Mouse (Mus musculus): ENCODE measurements around the gene Elof1. TPM values are rescaled to one million over a fixed set of nuclear protein-coding genes. Genes with fewer than 3 reads are reported as not detected.

Gene Elof1
- total and polyA plus RNA-seq, 3 experiments = 66.7 to 98.4 (median 88.3) TPM

DNA sequence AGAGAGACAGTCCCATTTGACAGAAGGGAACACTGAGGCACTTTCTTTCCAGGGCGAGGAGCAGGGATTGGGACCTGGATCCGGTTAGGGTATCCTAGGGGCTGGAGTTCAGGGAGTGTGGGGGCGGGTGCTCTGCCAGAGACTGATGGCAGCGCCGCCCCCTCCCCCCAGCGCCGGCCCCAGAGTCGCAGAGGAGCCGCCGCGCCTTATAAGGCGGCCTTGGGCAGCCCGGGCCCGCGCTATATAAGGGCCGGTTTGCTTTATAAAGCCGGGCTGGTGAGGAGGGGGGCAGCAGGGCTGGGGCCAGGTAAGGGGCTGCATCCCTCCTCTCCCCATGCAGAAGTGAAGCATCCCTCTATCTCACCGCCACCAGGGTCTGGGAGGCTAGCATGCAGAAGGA, 17.1 kb downstream of the Elof1 start:
- Histone ChIP-seq H3K27me3 (ENCODE audit: insufficient read depth, low read length) (peaks cover 41% of the 10 kb centered on the region), H3K4me1 (ENCODE audit: insufficient read depth, low read depth, low read length) (peaks cover 22% of the 10 kb centered on the region), H3K4me3 (ENCODE audit: low read depth, low read length) (no peak overlapping the region), H3K9me3 (replicated peaks) (no peaks in the 10 kb centered on the region), H3K36me3 (replicated peaks) (no peaks in the 10 kb centered on the region)
- TF ChIP-seq TAL1 (conservative IDR thresholded peaks at IDR 0.05; ENCODE audit: low read depth, low read length) = no peak
- TF ChIP-seq CTCF (IDR thresholded peaks at IDR 0.05; ENCODE audit: low read depth, low read length) = no peak
- TF ChIP-seq GATA1 (IDR thresholded peaks at IDR 0.05; ENCODE audit: borderline replicate concordance, low read length) = no peak
- no peak for TF ChIP-seq POLR2AphosphoS5 (IDR thresholded peaks at IDR 0.05; ENCODE audit: insufficient replicate concordance, low read depth, low read length)
- TF ChIP-seq GATA2 (IDR thresholded peaks at IDR 0.05; ENCODE audit: borderline replicate concordance, low read depth, low read length) = no peak
- no peak for DNase-seq (ENCODE audit: low spot score)
- ATAC-seq (ENCODE audit: extremely low read depth, insufficient number of reproducible peaks, low FRiP score, poor library complexity, severe bottlenecking) = no peak

DNA sequence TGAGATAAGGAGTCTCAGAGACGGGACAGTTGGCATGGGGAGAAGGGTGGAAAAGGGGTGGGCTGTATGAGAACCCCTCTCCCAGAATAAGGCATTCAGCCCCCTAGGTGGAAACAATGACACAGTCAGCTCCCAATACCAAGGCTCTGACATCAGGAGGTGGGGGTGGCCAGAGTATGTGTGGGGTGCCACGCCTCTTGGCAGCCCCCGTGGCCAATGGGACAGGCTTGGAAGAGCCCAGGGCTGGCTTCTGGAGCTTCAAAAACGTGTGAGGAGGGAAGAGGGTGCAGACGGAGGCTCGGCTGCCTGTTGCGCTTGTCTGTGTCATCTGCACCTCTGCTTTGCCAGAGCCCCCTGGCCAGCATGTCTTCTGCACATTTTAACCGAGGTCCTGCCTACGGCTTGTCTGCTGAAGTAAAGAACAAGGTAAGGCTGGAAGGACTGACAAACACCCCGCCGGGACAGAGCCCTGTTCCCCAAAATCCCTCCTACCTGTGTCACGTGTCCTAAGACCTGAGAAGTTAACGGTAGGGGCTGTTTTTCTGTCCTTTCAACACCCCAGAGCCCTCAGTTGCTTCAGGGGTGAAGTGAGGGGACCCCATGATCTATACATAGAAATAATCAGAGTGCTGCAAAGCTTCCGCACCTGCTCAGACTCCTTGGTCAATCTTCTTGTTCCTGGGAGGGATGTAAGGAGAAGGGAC, 17.8 kb downstream of the Elof1 start, which contains the start of gene Cnn1:
TSS of gene Cnn1 (plus strand) at position 224 of the 704 bp plus-strand sequence.
- DNase-seq (ENCODE audit: low spot score) (no peak), ATAC-seq (ENCODE audit: extremely low read depth, insufficient number of reproducible peaks, low FRiP score, poor library complexity, severe bottlenecking) (no peak)
- no peaks in the 10 kb centered on the region for H3K36me3 ChIP-seq (replicated peaks)
- no peak for TF ChIP-seq GATA2 (IDR thresholded peaks at IDR 0.05; ENCODE audit: borderline replicate concordance, low read depth, low read length)
- no peak for TF ChIP-seq TAL1 (conservative IDR thresholded peaks at IDR 0.05; ENCODE audit: low read depth, low read length)
- no peak for TF ChIP-seq CTCF (IDR thresholded peaks at IDR 0.05; ENCODE audit: low read depth, low read length)
- no peak for TF ChIP-seq GATA1 (IDR thresholded peaks at IDR 0.05; ENCODE audit: borderline replicate concordance, low read length)
- TF ChIP-seq POLR2AphosphoS5 (IDR thresholded peaks at IDR 0.05; ENCODE audit: insufficient replicate concordance, low read depth, low read length) = no peak
- H3K9me3 ChIP-seq (replicated peaks) = no peaks in the 10 kb centered on the region
- peaks cover 22% of the 10 kb centered on the region for H3K4me1 ChIP-seq (ENCODE audit: insufficient read depth, low read depth, low read length)
- H3K4me3 ChIP-seq (ENCODE audit: low read depth, low read length) = no peak within 1 kb of the TSS
- peaks cover 37% of the 10 kb centered on the region for H3K27me3 ChIP-seq (ENCODE audit: insufficient read depth, low read length)

DNA sequence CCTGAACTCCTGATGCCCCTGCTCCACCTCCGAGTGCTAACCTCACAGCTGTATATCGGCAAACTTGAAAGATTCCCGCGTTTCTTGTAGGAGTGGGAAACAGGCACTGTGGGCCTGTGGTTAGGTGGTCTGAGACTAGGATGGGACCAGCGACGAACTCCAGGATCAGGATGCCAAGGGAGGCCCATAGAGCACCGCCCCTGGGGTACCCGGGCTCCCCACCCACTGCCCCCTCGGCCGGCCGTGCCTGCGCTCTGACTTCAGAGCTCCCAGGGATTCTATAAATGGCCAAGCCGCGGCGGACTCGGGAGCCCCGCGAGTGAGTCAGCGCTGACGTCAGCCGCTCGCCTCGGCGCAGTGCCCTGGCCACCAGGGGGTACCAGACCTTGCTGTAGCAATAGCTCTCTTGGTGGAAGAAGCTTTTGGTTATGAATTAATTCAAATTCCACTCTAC, 21.1 kb downstream of the Elof1 start:
- H3K4me3 ChIP-seq (ENCODE audit: low read depth, low read length) = peak overlapping the region; percentile 65; the same call in 1 of the 2 replicates
- DNase-seq (ENCODE audit: low spot score) = peak; percentile 76
- H3K36me3 ChIP-seq (replicated peaks) = no peaks in the 10 kb centered on the region
- H3K9me3 ChIP-seq (replicated peaks) = no peaks in the 10 kb centered on the region
- H3K27me3 ChIP-seq (ENCODE audit: insufficient read depth, low read length) = peaks cover 33% of the 10 kb centered on the region
- TF ChIP-seq CTCF (IDR thresholded peaks at IDR 0.05; ENCODE audit: low read depth, low read length) (0 out of 2 replicates have a peak, but pooled peaks have one; percentile 20), GATA1 (IDR thresholded peaks at IDR 0.05; ENCODE audit: borderline replicate concordance, low read length) (no peak)
- H3K4me1 ChIP-seq (ENCODE audit: insufficient read depth, low read depth, low read length) = peaks cover 26% of the 10 kb centered on the region
- ATAC-seq (ENCODE audit: extremely low read depth, insufficient number of reproducible peaks, low FRiP score, poor library complexity, severe bottlenecking) = no peak

DNA sequence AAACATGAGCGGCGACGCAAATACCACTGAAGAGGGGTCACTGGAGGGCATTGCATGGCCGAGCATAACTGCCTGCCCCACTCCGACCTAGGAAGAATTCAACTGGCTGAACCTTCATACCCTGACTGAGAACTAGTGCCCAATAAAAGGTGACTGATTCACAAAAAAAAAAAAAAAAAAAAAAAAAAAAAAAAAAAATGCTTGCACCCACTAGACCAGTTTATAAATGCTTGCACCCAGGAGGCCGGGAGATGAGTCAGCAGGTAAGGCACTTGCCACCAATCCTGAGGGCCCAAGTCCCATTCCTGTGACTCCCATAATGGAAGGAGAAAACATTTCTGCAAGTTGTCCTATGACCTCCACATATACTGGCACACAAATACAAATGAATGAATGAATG, 24.2 kb downstream of the Elof1 start:
- H3K4me3 ChIP-seq (ENCODE audit: low read depth, low read length) = no peak overlapping the region
- H3K9me3 ChIP-seq (replicated peaks) = no peaks in the 10 kb centered on the region
- H3K4me1 ChIP-seq (ENCODE audit: insufficient read depth, low read depth, low read length) = peaks cover 15% of the 10 kb centered on the region
- TF ChIP-seq GATA2 (IDR thresholded peaks at IDR 0.05; ENCODE audit: borderline replicate concordance, low read depth, low read length) = no peak
- no peak for TF ChIP-seq POLR2AphosphoS5 (IDR thresholded peaks at IDR 0.05; ENCODE audit: insufficient replicate concordance, low read depth, low read length)
- TF ChIP-seq TAL1 (conservative IDR thresholded peaks at IDR 0.05; ENCODE audit: low read depth, low read length) = no peak
- H3K36me3 ChIP-seq (replicated peaks) = no peaks in the 10 kb centered on the region
- H3K27me3 ChIP-seq (ENCODE audit: insufficient read depth, low read length) = peaks cover 5% of the 10 kb centered on the region
- DNase-seq (ENCODE audit: low spot score) (no peak), ATAC-seq (ENCODE audit: extremely low read depth, insufficient number of reproducible peaks, low FRiP score, poor library complexity, severe bottlenecking) (no peak)

DNA sequence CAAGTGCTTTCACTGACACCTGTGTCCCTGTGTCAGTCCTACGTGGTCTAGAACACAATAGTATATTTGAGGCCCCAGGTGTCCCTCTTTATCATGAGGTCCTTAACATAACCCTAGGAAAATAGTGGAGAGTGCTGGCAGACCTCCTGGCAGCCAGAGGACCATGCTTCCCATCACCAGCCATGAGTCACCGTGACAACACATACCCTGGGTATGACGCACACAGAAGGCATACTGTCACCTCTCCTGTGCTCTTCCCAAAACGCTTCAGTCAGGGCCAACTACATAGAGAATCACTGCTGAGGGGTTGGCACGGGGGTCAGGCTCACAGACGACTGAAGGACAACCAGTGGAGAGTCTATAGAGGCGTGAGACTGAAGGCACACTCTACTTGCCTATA, 27.0 kb downstream of the Elof1 start:
- no peaks in the 10 kb centered on the region for H3K36me3 ChIP-seq (replicated peaks)
- no peak for ATAC-seq (ENCODE audit: extremely low read depth, insufficient number of reproducible peaks, low FRiP score, poor library complexity, severe bottlenecking)
- no peak for TF ChIP-seq TAL1 (conservative IDR thresholded peaks at IDR 0.05; ENCODE audit: low read depth, low read length)
- no peak for TF ChIP-seq GATA2 (IDR thresholded peaks at IDR 0.05; ENCODE audit: borderline replicate concordance, low read depth, low read length)
- TF ChIP-seq CTCF (IDR thresholded peaks at IDR 0.05; ENCODE audit: low read depth, low read length) = no peak
- H3K27me3 ChIP-seq (ENCODE audit: insufficient read depth, low read length) = peaks cover 5% of the 10 kb centered on the region; the same call in 1 of the 2 replicates
- H3K9me3 ChIP-seq (replicated peaks) = no peaks in the 10 kb centered on the region
- no peak overlapping the region for H3K4me3 ChIP-seq (ENCODE audit: low read depth, low read length)
- no peak for DNase-seq (ENCODE audit: low spot score)
- peaks cover 16% of the 10 kb centered on the region for H3K4me1 ChIP-seq (ENCODE audit: insufficient read depth, low read depth, low read length)

DNA sequence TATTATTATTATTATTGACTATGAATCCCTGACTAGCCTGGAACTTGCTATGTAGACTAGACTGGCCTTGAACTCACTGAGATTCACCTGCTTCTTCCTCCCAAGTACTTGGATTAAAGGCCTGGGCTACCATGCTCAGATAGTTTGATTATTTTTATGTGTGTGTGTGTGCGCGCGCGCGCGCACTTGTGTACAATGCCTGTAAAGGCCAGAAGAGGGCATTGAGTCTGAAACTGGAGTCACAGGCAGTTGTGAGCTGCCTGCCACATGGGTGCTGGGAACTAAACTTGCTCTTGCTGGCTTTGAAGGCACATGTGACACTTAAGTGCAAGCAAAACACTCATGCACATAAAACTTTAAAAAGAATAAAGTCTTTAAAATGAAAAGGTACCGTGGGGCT, 27.7 kb downstream of the Elof1 start:
- no peaks in the 10 kb centered on the region for H3K36me3 ChIP-seq (replicated peaks)
- TF ChIP-seq POLR2AphosphoS5 (IDR thresholded peaks at IDR 0.05; ENCODE audit: insufficient replicate concordance, low read depth, low read length) = no peak
- H3K27me3 ChIP-seq (ENCODE audit: insufficient read depth, low read length) = peaks cover 5% of the 10 kb centered on the region; the same call in 1 of the 2 replicates
- DNase-seq (ENCODE audit: low spot score) (no peak), ATAC-seq (ENCODE audit: extremely low read depth, insufficient number of reproducible peaks, low FRiP score, poor library complexity, severe bottlenecking) (no peak)
- H3K9me3 ChIP-seq (replicated peaks) = no peaks in the 10 kb centered on the region
- H3K4me1 ChIP-seq (ENCODE audit: insufficient read depth, low read depth, low read length) = peaks cover 19% of the 10 kb centered on the region
- no peak overlapping the region for H3K4me3 ChIP-seq (ENCODE audit: low read depth, low read length)

All from G1E (cell line).